Mouse (Mus musculus) heart, postnatal 0 days (tissue): ENCODE results near the gene Gabbr1.

Source experiments
- CTCF ChIP-seq: IDR thresholded peaks from 2 replicates; pipeline ENCODE4 v1.5.1; 2016; ENCODE audit warnings: antibody characterized with exemption, control low read depth, low read depth
- EP300 ChIP-seq: IDR thresholded peaks from 2 replicates; pipeline ENCODE4 v1.6.1; 2016; ENCODE audit warnings: antibody characterized with exemption, low read depth

DNA sequence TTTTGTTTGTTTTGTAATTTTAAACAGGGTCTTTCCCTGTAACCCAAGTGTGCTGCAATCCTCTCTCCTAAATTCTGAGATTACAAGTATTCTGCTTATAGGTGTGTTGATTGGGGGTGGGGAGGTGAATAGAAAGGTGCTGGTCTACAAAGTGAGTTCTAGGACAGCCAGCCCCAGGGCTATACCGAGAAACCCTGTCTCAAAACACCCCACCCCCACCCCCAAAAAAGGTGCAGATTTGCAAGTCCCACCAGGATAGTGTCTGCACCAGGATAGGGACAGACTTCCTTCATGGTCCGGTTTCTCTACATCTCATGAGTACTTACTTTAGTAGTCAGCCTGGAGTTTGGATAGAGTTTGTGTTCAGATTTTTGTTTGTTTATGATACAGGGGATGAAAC lies 47.3 kb upstream of the Gabbr1 start:
- TF ChIP-seq CTCF: no peak
- TF ChIP-seq EP300: no peak
